Mouse (Mus musculus): ENCODE results near the gene Fli1.

Gene Fli1

DNA sequence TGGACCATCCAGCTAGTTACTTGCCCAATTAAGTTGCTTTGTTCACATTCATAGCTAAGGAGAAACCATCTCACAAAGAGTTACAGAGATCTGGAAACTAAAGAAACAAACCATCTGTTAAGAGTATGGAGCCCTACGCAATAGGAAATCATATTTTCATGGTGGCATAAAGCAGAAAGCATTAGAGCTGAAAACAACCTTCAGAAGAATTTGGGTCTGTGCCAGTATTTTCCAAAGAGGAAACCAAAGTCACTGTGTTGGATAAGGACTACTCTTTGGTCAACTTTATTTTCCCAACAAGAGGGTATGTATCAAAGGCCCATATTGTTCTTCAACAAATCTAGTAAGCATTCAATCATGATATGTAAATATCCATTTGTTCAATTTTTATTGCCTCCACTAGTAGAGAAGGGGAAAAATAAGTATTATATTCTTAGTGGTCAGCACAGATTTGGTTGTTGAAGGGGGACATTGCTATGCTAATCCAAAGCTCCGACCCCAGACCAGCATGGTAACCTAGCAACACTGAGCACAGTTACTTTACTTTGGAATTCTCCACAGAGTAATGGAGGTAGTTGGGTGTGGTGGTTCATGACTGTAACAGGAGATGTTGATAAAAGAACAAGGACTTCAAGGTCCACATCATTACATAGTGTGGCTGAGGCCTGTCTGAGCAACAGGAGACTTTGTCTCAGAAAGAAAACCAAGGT, 20.0 kb downstream of the Fli1 start:
- no peak for DNase-seq

DNA sequence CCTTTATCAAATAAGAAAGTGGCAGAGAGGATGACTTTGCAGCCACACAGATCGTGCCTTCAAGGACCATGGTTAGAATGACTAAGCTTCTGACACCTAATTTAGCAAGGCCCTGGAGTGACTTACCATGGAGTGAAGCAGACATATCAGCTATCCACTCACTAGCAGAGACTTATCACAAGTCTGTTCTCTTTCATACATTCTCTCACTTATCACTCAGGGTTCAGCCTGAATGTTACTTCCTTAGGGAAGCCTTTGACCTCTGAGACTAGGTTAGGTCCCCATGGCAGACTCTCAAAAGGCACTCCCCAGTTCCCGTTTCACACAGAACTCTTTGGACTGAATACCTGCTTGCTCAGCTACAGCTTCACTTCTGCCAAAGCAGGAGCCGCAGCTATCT, 21.3 kb downstream of the Fli1 start:
- DNase-seq: no peak

DNA sequence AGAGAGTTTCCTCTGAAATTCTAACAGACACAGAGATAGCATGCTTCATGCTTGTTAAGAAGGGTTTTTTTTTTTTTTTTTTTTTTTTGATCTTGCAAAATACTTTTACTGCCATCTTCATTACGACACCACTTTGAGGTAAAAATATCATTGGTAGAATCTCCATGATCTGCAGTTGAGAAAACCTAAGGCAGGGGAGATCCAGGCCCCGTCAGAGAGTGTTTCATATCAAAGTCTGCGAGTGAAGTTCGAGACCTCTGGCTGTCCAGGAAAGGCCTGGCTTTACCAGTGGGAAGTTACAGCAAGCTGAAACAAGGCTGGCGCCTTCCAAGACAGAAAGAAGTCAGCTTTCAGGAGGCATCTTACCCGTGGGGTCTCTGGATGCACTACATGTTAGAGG, 21.8 kb downstream of the Fli1 start:
- no peak for DNase-seq

DNA sequence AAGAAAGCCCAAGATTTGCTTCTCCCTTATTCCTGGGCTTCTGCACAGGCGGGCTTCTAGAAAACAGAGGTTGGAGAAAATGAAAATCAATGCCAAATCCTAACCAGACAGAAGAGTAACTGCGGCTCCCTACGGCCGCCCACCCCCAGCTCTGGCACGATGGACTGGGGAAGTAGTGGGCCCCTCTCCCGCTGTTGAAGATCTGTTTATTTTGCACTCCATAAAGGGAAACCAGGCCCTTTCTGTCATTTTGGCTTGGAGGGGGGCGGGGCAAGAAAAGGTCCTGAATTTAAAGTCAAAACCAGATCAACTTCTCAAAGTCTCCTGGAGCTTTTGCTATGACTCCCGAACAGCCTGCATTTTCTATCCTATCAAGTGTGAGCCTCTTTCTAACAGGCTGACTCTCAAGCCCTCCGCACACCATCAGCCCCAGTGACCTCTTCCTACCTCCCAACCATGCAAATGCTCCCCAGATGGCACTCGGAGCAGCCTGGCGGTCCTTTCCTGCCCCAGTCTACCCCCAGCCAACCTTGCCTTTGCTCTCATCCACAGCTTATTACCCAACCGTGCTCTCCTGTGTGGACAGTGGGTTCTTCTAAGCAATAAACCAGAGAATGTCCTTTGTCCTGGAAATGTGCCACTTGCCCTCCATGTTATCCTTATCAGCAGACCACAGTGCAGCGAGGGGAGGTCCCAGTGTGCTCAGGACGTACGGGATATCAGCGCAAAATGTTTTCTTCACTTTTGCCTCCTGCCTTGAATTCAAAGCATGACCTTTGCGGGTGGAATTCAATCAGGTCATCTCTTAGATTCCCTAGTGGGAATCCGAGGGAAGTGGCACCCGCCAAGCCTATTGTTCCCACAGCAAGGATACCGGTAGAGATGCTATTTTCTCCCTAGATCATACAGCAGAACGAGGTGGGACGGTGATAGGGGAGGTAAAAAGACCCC, 23.3 kb downstream of the Fli1 start:
- DNase-seq: no peak

DNA sequence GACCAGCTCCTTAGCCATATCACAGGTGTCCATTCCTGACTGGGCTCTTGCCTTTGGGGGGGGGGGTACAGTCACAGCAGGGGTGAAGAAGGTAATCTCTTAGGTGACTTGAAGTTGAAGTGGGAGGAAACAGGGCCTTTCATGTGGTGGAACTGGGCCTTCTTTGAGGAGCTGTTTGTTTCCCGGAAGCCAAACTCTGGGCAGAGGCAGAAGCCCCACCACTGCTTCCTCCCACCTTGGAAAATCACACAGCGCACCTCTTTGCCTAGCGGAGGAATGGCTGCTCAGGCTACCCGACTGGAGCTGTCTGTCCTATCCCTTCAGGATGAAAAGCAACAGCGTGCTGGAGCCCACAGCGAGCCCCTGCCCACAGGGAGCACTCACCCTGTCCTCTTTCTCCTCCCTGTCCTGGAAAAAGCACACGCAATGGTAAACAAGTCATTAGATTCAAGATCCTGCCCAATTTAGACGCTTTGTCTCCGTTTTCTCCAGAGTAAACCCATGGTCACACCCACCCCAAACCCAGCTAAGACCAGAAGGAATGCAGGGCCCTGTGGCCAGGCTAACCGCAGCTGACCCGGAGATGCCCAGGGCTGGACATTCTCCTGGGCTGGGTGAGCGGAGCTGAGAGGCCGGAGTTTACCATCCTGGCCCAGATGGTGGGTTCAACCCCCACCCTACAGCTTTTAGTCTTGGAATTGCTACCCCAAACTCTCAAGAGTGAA, 24.1 kb downstream of the Fli1 start:
- peak; percentile 59 to 75 for DNase-seq

DNA sequence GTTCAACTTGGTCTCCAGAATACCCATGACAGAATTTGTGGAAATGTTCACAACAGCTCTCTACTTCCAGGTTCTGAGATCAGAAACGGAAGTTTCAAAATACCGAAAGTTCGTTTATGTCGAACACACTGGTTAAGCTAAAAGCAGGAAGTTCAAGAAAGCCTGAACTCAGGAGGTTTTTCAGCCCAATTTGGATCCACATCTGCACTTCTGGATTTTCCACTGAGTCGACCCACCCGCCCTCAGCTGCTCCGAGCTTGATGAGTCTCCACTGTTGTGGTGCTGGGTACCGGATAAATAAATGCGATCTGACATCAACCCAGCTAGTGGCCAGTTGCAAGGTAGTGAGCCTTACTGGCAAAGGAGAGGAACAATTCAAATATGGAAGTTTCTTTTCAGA, 26.0 kb downstream of the Fli1 start:
- no peak for DNase-seq

DNA sequence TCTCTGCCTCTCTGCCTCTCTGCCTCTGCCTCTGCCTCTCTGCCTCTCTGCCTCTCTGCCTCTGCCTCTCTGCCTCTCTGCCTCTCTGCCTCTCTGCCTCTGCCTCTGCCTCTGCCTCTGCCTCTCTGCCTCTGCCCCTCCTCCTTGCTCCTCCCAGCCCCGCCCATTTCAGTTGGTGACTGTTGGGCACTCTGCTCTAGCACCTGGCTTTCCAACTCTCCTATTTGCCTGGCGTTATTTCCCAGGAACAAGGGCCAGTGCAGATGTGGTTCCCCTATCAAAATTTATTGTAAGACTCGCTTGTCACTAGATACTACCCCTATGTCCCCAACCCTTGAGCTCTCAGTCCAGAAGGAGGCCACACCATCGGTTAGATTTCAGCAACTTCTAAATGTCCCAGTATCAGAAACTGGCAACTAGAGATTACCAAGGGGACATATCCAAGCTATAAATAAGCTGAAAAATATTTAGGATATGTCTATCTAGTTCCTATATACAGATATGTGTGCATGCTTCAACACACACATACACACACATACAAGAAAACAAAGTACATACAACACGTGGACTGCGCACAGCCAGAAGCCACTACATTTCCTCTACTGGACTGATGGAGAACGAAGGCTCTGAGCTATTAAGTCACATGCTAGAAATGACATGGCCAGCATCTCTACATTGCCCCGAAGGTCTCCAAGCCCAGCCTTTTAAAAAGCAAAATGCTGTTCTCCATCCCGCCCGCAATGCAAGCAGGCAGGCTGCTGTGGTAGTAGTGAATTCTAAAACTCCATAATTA, 26.6 kb downstream of the Fli1 start:
- peak; percentile 85 to 89 for DNase-seq

DNA sequence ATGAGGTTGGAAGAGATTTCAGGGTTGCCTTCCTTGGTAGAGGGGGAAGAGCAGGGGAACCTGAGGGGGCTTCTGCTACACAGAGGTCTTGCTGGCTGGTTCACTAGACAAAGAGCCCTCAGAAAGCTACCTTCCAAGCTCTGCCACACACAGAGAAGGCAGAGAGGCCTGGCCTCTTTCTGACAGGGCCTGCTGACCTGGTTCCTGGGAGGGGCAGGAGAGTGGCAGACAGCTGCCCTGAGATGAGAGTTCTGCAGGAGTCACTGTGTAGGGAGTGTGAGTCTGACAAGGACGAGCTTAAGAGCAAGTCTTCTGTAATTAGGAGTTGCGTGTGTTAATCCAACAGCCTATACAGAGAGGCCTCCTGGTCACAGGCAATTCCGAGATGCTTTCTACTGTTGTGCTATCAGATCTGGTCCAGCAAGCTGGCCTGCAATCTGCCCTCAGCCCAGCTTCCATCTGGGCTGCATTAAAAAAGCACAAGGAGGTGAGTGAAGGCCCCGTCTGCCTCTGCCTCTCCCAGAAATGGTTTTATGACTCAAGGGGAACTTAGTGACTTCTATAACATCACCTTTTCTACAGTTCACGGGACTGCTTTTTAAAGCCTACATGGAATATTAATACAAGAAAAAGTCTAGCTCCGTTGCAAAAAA, 28.1 kb downstream of the Fli1 start:
- DNase-seq: no peak

DNA sequence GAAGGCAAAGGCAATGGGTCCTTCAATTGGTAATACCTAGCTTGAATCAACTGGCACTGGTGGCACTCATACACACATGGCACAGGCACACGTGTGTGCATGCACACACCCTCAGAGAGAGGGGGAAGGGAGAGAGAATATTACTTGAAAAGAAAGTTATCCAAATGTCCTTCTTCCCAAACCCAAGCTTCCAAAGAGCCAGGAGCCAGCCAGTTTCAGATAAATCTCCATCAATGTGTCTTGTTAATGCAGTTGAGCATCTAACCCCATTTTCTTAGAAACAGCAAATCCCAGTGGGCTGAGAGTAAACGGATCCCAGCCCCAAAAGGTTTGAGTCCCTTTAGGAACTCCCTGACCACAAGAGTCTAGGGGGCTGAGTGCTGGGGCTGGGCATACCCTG, 29.2 kb downstream of the Fli1 start:
- DNase-seq: no peak

DNA sequence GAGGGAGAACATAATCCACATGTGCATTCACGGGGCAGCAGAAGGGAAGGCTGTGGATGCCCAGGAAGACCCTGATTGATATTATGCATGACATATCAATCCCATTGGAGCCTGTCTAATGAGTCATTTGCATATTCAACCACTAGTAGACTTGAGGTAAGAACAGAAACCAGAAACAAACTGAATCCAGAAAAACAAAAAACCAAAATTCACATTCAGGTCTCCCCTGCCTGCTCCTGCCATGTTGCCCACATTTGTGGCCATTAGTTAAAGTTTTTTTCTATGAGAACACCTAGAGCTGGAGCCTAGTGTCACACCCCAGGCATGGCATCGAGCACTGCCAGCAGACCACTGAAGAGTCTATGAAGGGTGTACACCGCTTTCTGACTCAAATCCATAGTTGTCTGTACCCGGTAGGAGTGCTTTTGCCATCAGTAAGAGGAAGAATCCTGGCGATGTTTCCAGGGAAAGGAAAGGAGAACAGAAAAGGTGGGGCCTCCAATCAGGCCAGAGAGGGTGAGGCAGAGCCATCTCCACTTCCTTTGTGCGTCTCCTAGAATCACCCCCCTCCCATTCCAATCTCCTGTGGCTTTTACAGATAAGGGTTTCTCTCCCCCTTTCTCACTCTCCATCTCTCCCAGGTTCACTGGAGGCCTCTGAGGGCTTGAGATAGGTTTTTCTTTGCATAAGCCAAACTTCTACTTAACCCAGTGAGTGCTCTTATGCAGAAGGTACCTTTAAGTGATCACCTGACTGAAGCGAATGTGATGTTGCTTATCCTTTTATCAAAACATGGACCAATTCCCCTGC, 32.0 kb downstream of the Fli1 start:
- no peak for DNase-seq

DNA sequence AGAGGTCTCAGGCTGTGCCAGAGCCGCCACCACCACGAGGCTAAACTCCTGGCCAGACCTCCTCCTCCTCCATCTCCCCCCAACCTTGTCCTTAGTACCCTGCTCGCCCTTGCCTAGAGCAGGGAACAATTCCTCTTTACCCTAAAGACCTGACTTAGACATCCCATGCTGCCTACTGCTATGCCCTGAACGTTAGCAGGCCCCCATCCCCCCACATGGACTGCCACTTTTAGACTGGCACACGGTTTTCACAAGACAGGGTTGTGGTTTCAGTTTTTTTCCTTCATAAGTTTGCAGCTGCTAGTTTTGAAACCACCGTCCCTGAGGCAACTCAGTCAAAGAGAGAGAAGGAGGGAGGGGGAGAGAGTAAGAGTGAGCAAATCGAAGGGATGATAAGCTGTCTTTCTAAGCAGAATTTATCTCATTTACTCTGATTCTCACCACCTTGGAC, 32.9 kb downstream of the Fli1 start:
- peak; percentile 88 to 91 for DNase-seq

DNA sequence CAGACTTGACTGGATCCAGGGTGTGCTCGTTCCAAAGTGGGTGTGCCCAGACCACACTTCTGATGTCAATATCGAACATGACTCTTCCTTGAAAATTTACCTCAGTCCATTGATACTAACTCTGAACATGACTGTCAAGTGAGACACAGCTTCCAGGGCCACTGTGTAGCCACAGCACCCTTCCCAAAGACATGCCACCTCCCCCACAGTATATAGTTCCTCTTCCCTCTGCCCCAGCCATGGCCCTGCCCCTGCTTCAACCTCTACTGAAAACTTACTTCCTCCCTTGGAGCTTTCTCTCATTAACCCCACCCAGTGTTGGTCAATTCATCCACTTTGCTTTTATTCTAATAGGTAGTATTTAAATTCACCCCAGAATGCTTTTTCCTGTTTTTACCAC, 34.0 kb downstream of the Fli1 start:
- peak; percentile 70 to 79 for DNase-seq

DNA sequence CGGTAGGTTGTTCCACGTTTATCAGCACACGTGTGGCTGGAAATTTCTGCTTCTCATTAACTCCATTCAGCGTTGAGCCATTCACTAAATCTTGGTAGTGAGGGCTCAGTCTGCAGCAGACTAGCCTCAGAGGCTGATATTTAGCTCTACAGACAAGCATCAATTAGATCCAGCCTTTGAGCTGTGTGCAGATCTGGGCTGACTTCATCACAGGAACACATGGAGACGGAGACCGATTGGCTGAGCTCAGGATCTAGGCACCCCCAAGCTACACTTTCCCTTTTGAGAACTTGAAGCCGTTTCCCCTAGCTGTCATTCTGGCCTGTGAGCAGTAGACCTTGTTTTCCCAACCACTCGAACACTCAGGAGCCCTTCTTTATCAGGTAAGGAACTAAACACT, 34.5 kb downstream of the Fli1 start:
- DNase-seq: no peak

DNA sequence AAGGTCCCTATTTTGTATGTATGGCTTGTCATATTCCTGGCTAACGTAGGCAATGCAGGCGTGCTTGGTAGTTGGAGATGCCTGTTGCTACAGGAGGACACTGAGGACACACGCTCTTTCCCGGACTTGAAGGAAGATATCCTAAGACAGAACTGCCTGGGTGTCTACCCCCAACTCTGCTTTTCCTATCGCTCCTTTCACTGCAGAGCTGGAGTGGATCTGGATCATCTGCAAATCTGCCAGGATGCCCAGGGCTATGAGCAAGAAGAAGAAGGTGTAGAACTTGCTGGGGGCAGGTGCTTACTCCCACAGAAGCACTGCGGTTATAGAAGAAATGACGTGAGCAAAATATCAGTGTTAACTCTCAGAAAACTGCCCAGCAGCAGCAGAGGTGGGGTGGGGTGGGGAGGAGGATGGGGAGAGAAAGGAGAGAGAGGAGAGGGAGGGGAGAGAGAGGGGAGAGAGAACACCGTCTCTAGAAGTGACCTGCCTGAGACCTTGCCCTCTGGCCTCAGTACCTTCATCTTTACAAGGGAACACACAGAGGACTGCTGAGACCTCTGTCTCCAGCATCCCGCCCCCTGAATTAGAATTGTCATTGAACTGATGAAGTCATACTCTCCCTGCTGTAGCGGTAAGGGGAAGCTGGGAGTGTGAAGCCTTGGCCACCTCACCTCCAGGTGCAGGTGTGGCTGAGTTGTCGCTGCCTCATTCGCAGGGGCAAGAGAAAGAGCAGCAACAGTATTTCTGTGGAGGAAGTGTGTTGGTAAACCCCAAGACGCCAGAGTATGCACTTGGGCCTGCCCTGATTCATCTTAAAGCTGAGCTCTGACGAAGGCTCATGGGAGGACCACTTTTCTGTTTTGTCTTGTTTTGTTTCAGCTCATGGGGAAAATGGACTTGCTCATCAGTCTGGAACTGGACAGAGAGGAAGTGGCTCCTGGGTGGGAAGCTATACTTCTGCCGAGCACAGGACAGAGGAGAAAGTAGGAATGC, 35.5 kb downstream of the Fli1 start:
- peak; percentile 53 to 75 for DNase-seq

DNA sequence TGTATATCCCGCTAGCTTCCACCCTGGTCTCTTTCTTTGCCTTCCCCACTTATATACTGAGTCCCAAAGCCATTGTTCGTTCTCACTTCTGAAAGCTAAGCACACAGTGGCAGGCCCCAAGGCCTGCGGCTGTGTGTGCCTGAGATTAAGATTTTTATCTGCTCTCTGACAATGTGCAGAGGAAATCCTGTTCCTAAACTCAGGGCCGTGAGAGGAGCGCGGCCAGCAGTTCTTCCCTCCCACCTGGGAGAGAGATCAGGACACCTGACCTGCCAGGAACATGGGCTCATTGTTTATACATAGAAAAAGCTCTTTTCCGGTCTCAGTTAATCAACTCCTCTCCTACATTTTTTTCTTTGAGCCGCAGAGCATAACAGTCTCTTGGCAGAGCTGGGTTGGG, 36.5 kb downstream of the Fli1 start:
- peak; percentile 64 to 72 for DNase-seq

DNA sequence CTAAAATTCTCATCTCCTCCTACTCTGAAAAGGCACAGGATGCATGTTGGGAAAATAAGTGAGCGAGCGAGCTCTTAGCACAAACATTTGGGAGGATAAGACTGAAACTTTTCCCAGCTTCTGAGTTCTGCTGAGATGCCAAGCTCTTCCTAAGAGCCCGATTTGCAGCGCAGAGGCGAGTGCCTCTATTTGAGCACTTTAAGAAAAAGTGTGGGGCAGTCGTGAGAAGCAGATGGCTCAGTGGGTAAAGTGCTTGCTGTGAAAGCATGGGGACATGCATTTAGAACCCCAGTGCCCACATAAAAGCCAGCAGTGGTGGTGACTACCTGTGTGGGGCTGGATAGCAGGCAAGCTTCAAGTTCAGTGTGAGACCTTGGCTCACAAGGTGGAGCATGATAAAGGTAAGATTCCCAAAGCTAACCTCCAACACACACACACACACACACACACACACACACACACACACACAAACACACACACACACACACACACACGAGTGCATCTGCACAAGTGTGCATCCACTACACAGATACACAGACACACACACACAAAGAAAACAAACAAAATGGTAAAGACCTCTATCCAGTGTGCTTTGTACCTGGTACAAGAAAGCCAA, 37.1 kb downstream of the Fli1 start:
- DNase-seq: no peak

DNA sequence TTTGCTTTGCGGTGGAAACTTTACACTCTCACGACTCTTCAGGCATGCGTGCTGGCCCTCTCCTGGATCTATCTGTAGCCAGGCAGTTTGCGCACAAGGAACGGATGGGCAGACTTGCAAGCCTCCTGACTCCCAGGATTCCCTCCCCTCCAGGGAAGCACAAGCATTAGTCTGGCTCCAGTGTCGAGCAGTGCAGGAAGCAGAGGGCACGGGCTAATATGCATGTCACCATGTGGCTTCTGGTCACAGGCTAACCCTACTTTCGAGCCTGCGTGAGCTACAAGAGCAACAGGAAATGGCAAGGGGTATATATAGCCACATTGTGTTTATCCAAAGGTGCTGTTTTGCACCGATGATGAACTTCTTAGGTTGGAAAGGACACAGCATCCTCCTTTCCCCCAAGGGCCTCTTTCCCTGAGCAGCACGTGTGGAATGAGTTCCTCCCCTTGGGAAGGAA, 38.6 kb downstream of the Fli1 start:
- DNase-seq: peak; percentile 45 to 60

DNA sequence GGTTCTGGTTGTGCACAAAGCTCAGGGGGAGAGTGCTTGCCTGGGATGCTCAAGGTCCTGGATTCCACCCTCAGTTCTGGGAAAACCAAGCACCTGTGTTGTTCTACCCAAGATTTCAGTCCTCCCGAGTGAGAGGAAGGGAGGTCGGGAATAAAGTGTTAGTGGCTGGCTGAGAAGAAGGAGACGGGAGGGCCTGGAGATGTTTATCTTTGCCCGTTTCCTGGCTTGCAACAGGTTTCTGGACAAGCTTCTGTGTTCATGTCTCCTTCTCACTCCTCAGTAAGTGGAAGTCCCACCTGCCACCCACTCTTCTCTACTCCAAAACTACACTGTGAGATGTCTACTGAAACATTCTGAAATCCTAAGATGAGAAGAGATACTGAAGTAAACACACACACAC, 39.2 kb downstream of the Fli1 start:
- DNase-seq: no peak
